ENCODE assay signal across 11 mouse cellular contexts in the genomic region with DNA sequence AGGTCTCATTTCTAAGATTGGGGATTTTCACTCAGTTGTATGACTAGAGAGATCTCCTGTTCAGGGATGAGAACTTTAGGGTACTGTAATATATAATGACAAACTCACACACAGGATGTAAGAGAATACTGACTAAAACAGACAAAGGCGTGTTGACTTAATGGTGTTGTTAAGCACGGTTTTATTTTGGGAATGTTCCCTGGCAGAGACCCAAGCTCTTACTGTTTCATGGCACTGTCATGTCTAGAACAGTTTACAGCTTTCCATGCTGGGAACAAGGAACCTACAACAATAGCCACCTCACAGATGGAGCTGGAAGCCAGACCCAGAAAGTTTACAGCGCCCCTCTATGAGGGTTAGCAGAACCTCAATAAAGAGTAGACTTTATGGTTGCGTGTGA. TPM values are rescaled to one million over a fixed set of nuclear protein-coding genes. Genes with fewer than 3 reads are reported as not detected.
A peak's percentile ranks its signal among the peaks of the same experiment; 100 is the strongest.
DNase-seq lines count a peak whose midpoint lies in the region; ATAC-seq lines count a peak whose summit lies in the region.
"Had no signal": no experiment of that assay in that cellular context is flagged by ENCODE, and none has a peak within 500 bp of the region (broad histone marks: within the 10 kb centered on the region; RNA-seq: fewer than 3 reads in every experiment).

No protein-coding gene starts in this region.

- no peak for DNase-seq in hindbrain, embryonic 14.5 days (ENCODE audit: low spot score)
- DNase-seq in NIH3T3 (ENCODE audit: low read depth), result peak; percentile 36
- DNase-seq in heart, embryonic 10.5 days (ENCODE audit: low spot score), result no peak
- DNase-seq in kidney, postnatal 14 days, result peak; percentile 67
- DNase-seq in adrenal gland, postnatal 10 days, result no peak
- no peak for DNase-seq in cerebellum, postnatal 25 days
- DNase-seq: liver had no signal

- H3K27ac ChIP-seq in hindbrain, embryonic 14.5 days, result 0 out of 2 replicates have a peak overlapping the region, but pooled peaks have one; percentile 55
- H3K27ac ChIP-seq in hindbrain, embryonic 13.5 days, result no peak overlapping the region
- peak overlapping the region; percentile 16; the same call in 1 of the 2 replicates for H3K27ac ChIP-seq in heart, embryonic 10.5 days

- peaks cover 28% of the 10 kb centered on the region for H3K4me1 ChIP-seq in hindbrain, embryonic 14.5 days (replicated peaks; ENCODE audit: control insufficient read depth, insufficient read depth, low read length)
- H3K4me1 ChIP-seq in hindbrain, embryonic 13.5 days (replicated peaks), result peaks cover 38% of the 10 kb centered on the region
- peaks cover 38% of the 10 kb centered on the region for H3K4me1 ChIP-seq in heart, embryonic 10.5 days

- no peak overlapping the region for H3K4me2 ChIP-seq in hindbrain, embryonic 14.5 days (replicated peaks)
- H3K4me2 ChIP-seq in hindbrain, embryonic 13.5 days, result no peak overlapping the region

- 80% methylated on average over 4 of the region's 4 CpGs for WGBS in hindbrain, embryonic 14.5 days
- WGBS in hindbrain, embryonic 13.5 days, result 78% methylated on average over 4 of the region's 4 CpGs
- 85% methylated on average over 4 of the region's 4 CpGs for WGBS in heart, embryonic 10.5 days

- no peaks in the 10 kb centered on the region for H3K36me3 ChIP-seq in hindbrain, embryonic 14.5 days (replicated peaks; ENCODE audit: control insufficient read depth, insufficient read depth)
- no peaks in the 10 kb centered on the region for H3K36me3 ChIP-seq in hindbrain, embryonic 13.5 days
- no peaks in the 10 kb centered on the region for H3K36me3 ChIP-seq in heart, embryonic 10.5 days

- no peak for ATAC-seq in hindbrain, embryonic 14.5 days (ENCODE audit: low FRiP score)
- ATAC-seq in hindbrain, embryonic 13.5 days (ENCODE audit: low FRiP score), result no peak
- no peak for ATAC-seq in megakaryocyte-erythroid progenitor cell, adult 5-6 weeks (replicated peaks; ENCODE audit: low FRiP score, low TSS enrichment, poor library complexity, severe bottlenecking)

- no peaks in the 10 kb centered on the region for H3K27me3 ChIP-seq in hindbrain, embryonic 14.5 days (ENCODE audit: control insufficient read depth, insufficient read depth, low read length)
- no peaks in the 10 kb centered on the region for H3K27me3 ChIP-seq in hindbrain, embryonic 13.5 days
- no peaks in the 10 kb centered on the region for H3K27me3 ChIP-seq in heart, embryonic 10.5 days (ENCODE audit: insufficient read depth, poor library complexity, severe bottlenecking)

- H3K9ac ChIP-seq in hindbrain, embryonic 14.5 days, result no peak overlapping the region
- no peak overlapping the region for H3K9ac ChIP-seq in hindbrain, embryonic 13.5 days

- no peaks in the 10 kb centered on the region for H3K9me3 ChIP-seq in hindbrain, embryonic 14.5 days (ENCODE audit: control insufficient read depth, low read length)
- H3K9me3 ChIP-seq in hindbrain, embryonic 13.5 days, result no peaks in the 10 kb centered on the region
- no peaks in the 10 kb centered on the region for H3K9me3 ChIP-seq in heart, embryonic 10.5 days

- no peak overlapping the region for H3K4me3 ChIP-seq in hindbrain, embryonic 14.5 days (replicated peaks; ENCODE audit: low read length)
- H3K4me3 ChIP-seq in hindbrain, embryonic 13.5 days, result no peak overlapping the region
- H3K4me3 ChIP-seq in heart, embryonic 10.5 days, result no peak overlapping the region

RNA-seq across cellular contexts. Expression of gene Sparcl1, which starts 2.4 kb away (rescaled TPM):
- polyA plus RNA-seq in hindbrain, embryonic 14.5 days (2014; fragmentation: Nextera tagmentation; extraction: Ambion mirVana), result 286 and 356 TPM in 2 replicates
- 150 and 151 TPM in 2 replicates for polyA plus RNA-seq in hindbrain, embryonic 13.5 days (2015; fragmentation: Nextera tagmentation; extraction: Ambion mirVana)
- polyA plus RNA-seq in heart, embryonic 10.5 days (2016; fragmentation: Nextera tagmentation; extraction: Ambion mirVana), result 11.4 and 17.7 TPM in 2 replicates
- total RNA-seq in adrenal gland, postnatal 10 days (2021), result 100 to 1,000 TPM; 142 to 154 TPM
- total RNA-seq in megakaryocyte-erythroid progenitor cell, adult 5-6 weeks (2014; fragmentation: Nextera tagmentation), result not detected in 2 replicates
- total RNA-seq in megakaryocyte-erythroid progenitor cell, adult 5-6 weeks (2017), result not detected in 2 replicates
- total RNA-seq: common myeloid progenitor, adult 5-6 weeks had no signal

RNA-seq across cellular contexts. Expression of gene Gm17660, which starts 38.5 kb away (rescaled TPM):
- not detected in 2 replicates for polyA plus RNA-seq in hindbrain, embryonic 14.5 days (2014; fragmentation: Nextera tagmentation; extraction: Ambion mirVana)
- not detected in 2 replicates for polyA plus RNA-seq in hindbrain, embryonic 13.5 days (2015; fragmentation: Nextera tagmentation; extraction: Ambion mirVana)
- not detected in 2 replicates for polyA plus RNA-seq in heart, embryonic 10.5 days (2016; fragmentation: Nextera tagmentation; extraction: Ambion mirVana)
- total RNA-seq in adrenal gland, postnatal 10 days (2021), result not detected
- total RNA-seq in megakaryocyte-erythroid progenitor cell, adult 5-6 weeks (2014; fragmentation: Nextera tagmentation), result not detected in 2 replicates
- not detected in 2 replicates for total RNA-seq in megakaryocyte-erythroid progenitor cell, adult 5-6 weeks (2017)
- total RNA-seq: common myeloid progenitor, adult 5-6 weeks had no signal
- polyA plus RNA-seq: gonadal fat pad, adult 2 months had no signal

RNA-seq across cellular contexts. Expression of gene Dspp, which starts 54.6 kb away (rescaled TPM):
- not detected in 2 replicates for polyA plus RNA-seq in hindbrain, embryonic 14.5 days (2014; fragmentation: Nextera tagmentation; extraction: Ambion mirVana)
- polyA plus RNA-seq in hindbrain, embryonic 13.5 days (2015; fragmentation: Nextera tagmentation; extraction: Ambion mirVana), result not detected in 2 replicates
- polyA plus RNA-seq in heart, embryonic 10.5 days (2016; fragmentation: Nextera tagmentation; extraction: Ambion mirVana), result not detected in 2 replicates
- total RNA-seq in adrenal gland, postnatal 10 days (2021), result not detected
- total RNA-seq in megakaryocyte-erythroid progenitor cell, adult 5-6 weeks (2014; fragmentation: Nextera tagmentation), result not detected in 2 replicates
- not detected in 2 replicates for total RNA-seq in megakaryocyte-erythroid progenitor cell, adult 5-6 weeks (2017)
- total RNA-seq: common myeloid progenitor, adult 5-6 weeks had no signal
- polyA plus RNA-seq: gonadal fat pad, adult 2 months had no signal

Comparison
In these comparisons a context has a peak if more than half of its experiments do, and no peak if none do; other contexts are left out.
1. DNase-seq: peak in NIH3T3 (single experiment) and kidney, postnatal 14 days (single experiment); none in hindbrain, embryonic 14.5 days (single experiment), heart, embryonic 10.5 days (single experiment), adrenal gland, postnatal 10 days (single experiment) and cerebellum, postnatal 25 days (0 of 2).